Mouse (Mus musculus) embryonic facial prominence, embryonic 12.5 days (tissue): ENCODE measurements at regions not wholly inside any gene's neighbourhood (a gene's known extent, or its start where the extent isn't known, plus 50 kb on each side); places are given as distances from the start of the nearest gene placed in this dataset.

Experiments
- ATAC-seq: fragments of 200-750 bp; cut with Nextera tagmentation; 2 replicates; pipeline ENCODE4 v1.8.0; 2017; ENCODE audit not compliant: insufficient number of reproducible peaks, insufficient read depth, low FRiP score, low TSS enrichment
- H3K27ac ChIP-seq: fragments of 300-500 bp; sonication (generic); 2 replicates; pipeline ENCODE4 v1.5.1; 2016; ENCODE audit warnings: mild to moderate bottlenecking
- H3K27me3 ChIP-seq: fragments of 300-500 bp; sonication (generic); 2 replicates; pipeline ENCODE4 v1.6.1; 2016; ENCODE audit warnings: mild to moderate bottlenecking, moderate library complexity
- H3K36me3 ChIP-seq: fragments of 300-500 bp; sonication (generic); 2 replicates; pipeline ENCODE4 v1.6.1; 2016; ENCODE audit warnings: mild to moderate bottlenecking
- H3K4me1 ChIP-seq: fragments of 300-500 bp; sonication (generic); 2 replicates; pipeline ENCODE4 v1.6.1; 2016
- H3K4me2 ChIP-seq: fragments of 300-500 bp; sonication (generic); replicated peaks from 2 replicates; pipeline ENCODE4 v1.6.1; 2016; ENCODE audit warnings: mild to moderate bottlenecking, moderate library complexity
- H3K4me3 ChIP-seq: fragments of 300-500 bp; sonication (generic); 2 replicates; pipeline ENCODE4 v1.5.1; 2016; ENCODE audit warnings: mild to moderate bottlenecking
- H3K9ac ChIP-seq: fragments of 300-500 bp; sonication (generic); 2 replicates; pipeline ENCODE4 v1.6.1; 2016; ENCODE audit warnings: mild to moderate bottlenecking, moderate library complexity
- H3K9me3 ChIP-seq: fragments of 300-500 bp; sonication (generic); 2 replicates; pipeline ENCODE4 v1.6.1; 2016; ENCODE audit warnings: mild to moderate bottlenecking, moderate library complexity
- WGBS: fragments of 180-500 bp; shearing (Covaris S2); methylation state at CpG from one replicate; pipeline ENCODE4 v1.1.7; 2016; 5-methylcytosine and 5-hydroxymethylcytosine counted together

DNA sequence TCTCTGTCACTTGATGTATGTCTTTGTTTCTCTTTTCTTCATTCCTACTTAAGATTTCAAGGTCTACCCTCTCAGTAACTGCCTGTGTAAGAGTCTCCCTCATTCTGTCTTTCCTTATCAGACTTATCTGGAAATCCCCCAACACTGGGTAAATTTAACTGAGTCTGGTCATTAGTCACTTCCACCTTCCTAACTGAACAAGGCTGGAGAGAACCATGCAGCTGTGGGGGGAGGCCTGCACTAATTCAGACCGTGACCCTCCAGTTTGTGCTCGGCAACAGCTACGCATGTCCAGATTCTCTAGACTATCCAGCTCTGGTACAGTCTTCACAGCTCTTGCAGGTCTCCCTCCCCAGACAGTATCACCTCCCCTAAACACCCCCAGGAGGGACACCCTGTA lies 103.3 kb downstream of the Prox1 start:
- Histone ChIP-seq H3K27me3 (no peaks in the 10 kb centered on the region), H3K4me1 (no peaks in the 10 kb centered on the region), H3K9me3 (no peaks in the 10 kb centered on the region), H3K27ac (no peak overlapping the region), H3K4me2 (no peak overlapping the region), H3K9ac (no peak overlapping the region), H3K36me3 (no peaks in the 10 kb centered on the region), H3K4me3 (no peak overlapping the region)
- WGBS, result 56% methylated on average over 3 of the region's 3 CpGs
- ATAC-seq, result no peak

DNA sequence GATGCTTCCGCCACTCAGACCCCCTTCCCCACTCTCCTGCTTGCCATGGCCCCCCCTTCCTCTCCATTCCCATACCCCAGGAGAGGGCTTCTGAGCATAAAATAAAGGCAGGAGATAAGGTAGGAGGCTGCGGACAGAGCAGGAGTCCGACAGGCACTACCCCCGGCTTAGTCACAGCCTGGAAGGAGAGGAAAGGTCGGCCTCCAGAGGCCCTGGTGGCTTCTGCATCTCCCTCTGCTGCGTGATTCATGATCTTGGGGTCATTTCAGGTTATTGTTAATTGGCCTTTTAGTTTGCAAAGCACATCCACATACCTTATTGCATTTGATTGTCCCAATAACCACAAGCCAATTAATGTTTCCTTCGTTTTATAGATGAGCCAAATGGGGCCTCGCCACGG lies 104.1 kb downstream of the Prox1 start:
- no peak overlapping the region for H3K27ac ChIP-seq
- WGBS, result 69% methylated on average over 9 of the region's 9 CpGs
- no peak for ATAC-seq

DNA sequence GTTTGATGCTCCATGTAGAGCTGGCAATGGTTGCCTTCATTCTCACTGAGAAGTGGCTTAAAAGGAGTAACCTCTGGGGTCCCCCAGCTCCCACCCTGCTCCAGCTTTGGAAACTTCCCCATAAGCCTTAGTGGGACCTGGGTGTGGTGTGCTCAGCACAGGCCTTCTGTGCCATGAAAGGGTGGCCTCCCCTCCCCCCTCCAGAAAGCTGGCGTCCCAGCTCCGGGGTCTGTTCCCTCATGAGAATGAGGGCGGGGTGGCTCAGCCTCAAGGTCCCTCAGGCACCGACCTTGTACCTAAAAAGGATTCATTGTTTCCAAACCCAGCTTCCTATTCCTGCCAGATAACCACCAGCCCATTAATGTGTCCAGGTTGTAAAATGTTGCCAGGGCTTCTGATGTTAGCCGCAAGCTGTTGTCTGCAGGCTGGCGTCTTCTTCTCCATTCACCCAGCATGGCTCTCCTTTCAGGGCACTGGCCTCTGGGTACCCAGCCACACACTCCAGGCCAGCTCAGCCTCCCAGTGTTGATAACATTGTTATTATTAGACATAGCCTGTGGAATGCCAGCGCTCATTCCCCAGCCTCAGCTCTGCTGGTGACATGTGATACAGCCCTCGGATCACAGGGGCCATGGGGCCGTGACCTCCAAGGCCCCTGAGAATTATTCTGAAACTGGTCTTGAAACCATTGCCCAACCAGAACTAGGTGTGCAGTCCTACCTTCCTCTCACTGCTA lies 108.8 kb downstream of the Prox1 start:
- no peaks in the 10 kb centered on the region for H3K9me3 ChIP-seq
- no peaks in the 10 kb centered on the region for H3K4me1 ChIP-seq
- no peak overlapping the region for H3K4me3 ChIP-seq
- H3K4me2 ChIP-seq, result no peak overlapping the region
- 20% methylated on average over 9 of the region's 9 CpGs for WGBS
- H3K27me3 ChIP-seq, result no peaks in the 10 kb centered on the region
- no peak overlapping the region for H3K9ac ChIP-seq
- no peak overlapping the region for H3K27ac ChIP-seq
- no peak for ATAC-seq
- no peaks in the 10 kb centered on the region for H3K36me3 ChIP-seq

More for the DNA sequence above, 104.1 kb downstream of the Prox1 start:
- Histone ChIP-seq H3K9ac (no peak overlapping the region), H3K4me3 (no peak overlapping the region), H3K9me3 (no peaks in the 10 kb centered on the region), H3K4me2 (no peak overlapping the region), H3K4me1 (no peaks in the 10 kb centered on the region), H3K27me3 (no peaks in the 10 kb centered on the region), H3K36me3 (no peaks in the 10 kb centered on the region)

DNA sequence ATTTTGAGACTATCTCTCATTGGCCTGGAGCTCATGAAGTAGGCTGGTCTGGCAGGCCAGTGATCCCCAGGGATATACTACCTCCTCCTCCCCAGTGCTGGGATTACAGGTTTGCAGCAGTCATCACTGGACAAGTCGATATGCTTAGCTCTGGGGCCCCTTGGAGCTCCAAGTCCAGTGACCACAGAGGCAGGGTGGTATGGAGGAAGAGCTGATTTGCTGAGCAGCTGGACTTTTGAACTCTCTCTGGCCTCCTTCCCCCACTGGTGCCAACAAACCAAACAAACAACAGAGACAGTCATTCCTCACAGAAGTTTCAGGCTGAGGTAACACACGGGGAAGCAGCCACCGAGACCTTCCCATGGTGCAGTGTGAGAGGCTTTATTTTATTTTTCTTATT lies 111.5 kb downstream of the Prox1 start:
- WGBS, result 58% methylated on average over 3 of the region's 3 CpGs
- Histone ChIP-seq H3K36me3 (no peaks in the 10 kb centered on the region), H3K9me3 (no peaks in the 10 kb centered on the region), H3K4me2 (no peak overlapping the region), H3K27ac (no peak overlapping the region), H3K4me1 (no peaks in the 10 kb centered on the region), H3K9ac (no peak overlapping the region), H3K4me3 (no peak overlapping the region), H3K27me3 (no peaks in the 10 kb centered on the region)
- no peak for ATAC-seq

DNA sequence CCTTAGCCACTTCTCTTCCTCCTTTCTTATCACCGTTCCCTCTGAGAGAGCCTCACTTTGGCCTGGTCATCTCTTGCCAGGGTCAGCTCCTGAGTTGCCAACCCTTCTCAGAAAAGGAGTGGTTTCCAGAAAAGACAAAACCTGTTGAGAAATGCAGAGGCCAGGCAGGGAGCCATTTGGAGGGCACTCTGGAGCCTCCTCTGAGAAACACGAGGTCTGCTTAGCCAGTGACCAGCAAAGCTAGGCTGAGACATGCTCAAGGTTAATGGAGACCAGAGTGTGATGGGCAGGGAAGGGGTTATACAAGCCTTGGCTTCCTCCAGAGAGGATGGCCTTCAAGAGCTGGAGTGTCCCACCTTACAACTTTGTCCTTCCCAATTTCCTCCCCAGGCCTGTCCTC lies 113.6 kb downstream of the Prox1 start:
- no peak overlapping the region for H3K9ac ChIP-seq
- H3K36me3 ChIP-seq, result no peaks in the 10 kb centered on the region
- no peaks in the 10 kb centered on the region for H3K4me1 ChIP-seq
- 79% methylated on average over 2 of the region's 2 CpGs for WGBS
- H3K4me2 ChIP-seq, result no peak overlapping the region
- no peak overlapping the region for H3K27ac ChIP-seq
- no peak for ATAC-seq
- H3K27me3 ChIP-seq, result no peaks in the 10 kb centered on the region
- H3K4me3 ChIP-seq, result no peak overlapping the region
- H3K9me3 ChIP-seq, result no peaks in the 10 kb centered on the region

DNA sequence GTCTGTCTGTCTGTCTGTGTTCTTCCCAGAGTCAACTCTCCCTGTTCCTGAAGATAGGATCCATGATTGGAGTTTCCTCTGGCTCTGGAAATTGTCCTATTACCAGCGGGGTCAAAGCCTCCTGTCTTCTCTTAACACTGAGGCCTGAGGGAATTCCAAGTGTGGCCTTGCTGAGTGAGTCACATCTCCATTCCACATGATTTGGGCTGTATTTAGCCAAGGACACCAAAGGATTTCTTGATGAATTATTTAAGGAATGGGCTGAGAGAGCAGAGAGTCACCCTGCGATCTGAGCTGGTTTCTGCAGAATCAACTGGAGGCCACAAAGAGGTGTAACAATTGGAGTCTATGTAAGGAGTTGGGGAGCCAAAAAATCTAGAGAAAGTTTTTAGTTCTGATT lies 118.6 kb downstream of the Prox1 start:
- 0 out of 2 replicates have a peak, but pooled peaks cover 3% of the 10 kb centered on the region for H3K9me3 ChIP-seq
- no peak overlapping the region for H3K4me2 ChIP-seq
- no peak for ATAC-seq
- no peak overlapping the region for H3K4me3 ChIP-seq
- H3K27ac ChIP-seq, result no peak overlapping the region
- H3K9ac ChIP-seq, result no peak overlapping the region
- 88% methylated on average over 2 of the region's 2 CpGs for WGBS
- H3K4me1 ChIP-seq, result no peaks in the 10 kb centered on the region
- no peaks in the 10 kb centered on the region for H3K36me3 ChIP-seq
- no peaks in the 10 kb centered on the region for H3K27me3 ChIP-seq

DNA sequence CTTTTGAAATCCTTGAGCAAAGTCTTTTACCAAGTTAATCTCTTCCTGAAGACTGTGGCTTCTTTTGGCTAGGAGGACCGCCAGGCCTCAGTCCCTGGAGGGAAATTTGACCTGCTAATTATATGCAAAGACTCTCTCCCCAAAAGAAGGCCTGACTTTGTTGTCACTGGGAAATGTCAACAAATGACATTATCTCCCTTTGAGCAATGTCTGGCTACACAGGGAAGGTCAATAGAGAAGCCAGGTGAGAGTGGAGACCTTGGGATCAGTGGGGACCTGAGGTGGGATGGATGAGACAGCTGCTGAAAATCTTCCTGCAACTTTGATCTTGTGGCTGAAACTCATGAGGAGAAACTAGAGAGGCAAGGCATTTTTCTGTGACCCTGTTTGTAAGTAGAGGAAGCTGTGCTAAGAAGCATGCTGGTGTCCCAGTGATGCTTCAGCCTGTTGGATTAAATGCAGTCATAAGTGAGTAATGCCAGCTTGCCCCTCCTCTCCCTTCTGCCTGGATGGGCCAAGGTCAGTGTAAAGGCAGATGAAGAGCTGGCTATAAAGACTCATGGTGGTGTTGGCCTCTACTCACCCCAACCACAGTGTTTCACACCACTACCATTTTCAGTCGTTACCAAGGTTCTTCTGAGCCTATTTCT lies 121.9 kb downstream of the Prox1 start:
- Histone ChIP-seq H3K4me2 (no peak overlapping the region), H3K9ac (no peak overlapping the region), H3K27me3 (no peaks in the 10 kb centered on the region), H3K9me3 (0 out of 2 replicates have a peak, but pooled peaks cover 3% of the 10 kb centered on the region), H3K4me3 (no peak overlapping the region), H3K27ac (no peak overlapping the region), H3K4me1 (no peaks in the 10 kb centered on the region), H3K36me3 (no peaks in the 10 kb centered on the region)
- 39% methylated on average over 2 of the region's 2 CpGs for WGBS
- no peak for ATAC-seq

DNA sequence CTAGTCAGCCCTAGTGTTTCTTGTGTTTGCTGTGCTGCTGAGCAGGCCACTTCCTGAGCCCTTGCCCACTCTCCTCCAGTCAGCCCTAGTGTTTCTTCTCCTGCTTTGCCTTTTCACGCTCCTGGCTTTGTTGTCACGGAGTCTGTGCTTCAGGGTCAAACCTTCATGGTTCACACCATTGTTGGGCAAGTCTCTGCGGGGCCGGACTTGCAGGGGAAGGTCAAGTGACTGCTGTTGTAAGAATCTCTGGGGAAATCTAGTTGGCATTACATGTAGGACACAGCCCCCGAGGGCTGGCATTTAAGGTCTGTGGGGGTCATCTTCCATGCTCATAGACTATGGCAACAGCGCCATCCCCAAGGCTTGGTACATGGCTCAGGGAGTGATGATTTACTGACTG lies 123.3 kb downstream of the Prox1 start:
- Histone ChIP-seq H3K4me2 (no peak overlapping the region), H3K27ac (no peak overlapping the region), H3K4me3 (no peak overlapping the region), H3K4me1 (no peaks in the 10 kb centered on the region), H3K9me3 (0 out of 2 replicates have a peak, but pooled peaks cover 3% of the 10 kb centered on the region), H3K36me3 (no peaks in the 10 kb centered on the region), H3K27me3 (0 out of 2 replicates have a peak, but pooled peaks cover 3% of the 10 kb centered on the region), H3K9ac (no peak overlapping the region)
- WGBS, result 66% methylated on average over 6 of the region's 6 CpGs
- ATAC-seq, result no peak

DNA sequence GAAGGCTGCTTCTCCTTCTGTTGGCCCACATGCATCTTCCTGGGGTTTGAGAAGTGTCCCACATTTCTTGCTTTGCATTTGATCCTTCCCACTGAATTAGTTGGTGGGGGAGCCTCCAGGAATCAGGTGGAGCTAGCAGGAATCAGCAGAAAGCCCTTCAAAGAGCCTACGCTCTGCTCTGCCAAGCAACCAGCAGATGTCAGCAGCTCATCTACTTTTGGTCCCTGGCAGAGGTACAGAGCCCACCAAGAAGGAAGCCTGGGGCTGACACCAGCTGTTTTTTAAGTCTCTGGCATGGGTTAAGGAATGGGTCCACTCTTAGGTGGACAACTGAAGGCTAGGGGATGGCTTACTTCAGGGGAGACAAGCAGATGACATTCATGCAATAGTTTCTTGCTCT lies 123.6 kb upstream of the Smyd2 start:
- H3K4me1 ChIP-seq, result no peaks in the 10 kb centered on the region
- H3K9me3 ChIP-seq, result 0 out of 2 replicates have a peak, but pooled peaks cover 3% of the 10 kb centered on the region
- WGBS, result 24% methylated on average over 1 of the region's 1 CpGs
- no peak overlapping the region for H3K4me3 ChIP-seq
- 0 out of 2 replicates have a peak, but pooled peaks cover 3% of the 10 kb centered on the region for H3K27me3 ChIP-seq
- no peak overlapping the region for H3K27ac ChIP-seq
- H3K4me2 ChIP-seq, result no peak overlapping the region
- H3K36me3 ChIP-seq, result no peaks in the 10 kb centered on the region
- H3K9ac ChIP-seq, result no peak overlapping the region
- no peak for ATAC-seq

DNA sequence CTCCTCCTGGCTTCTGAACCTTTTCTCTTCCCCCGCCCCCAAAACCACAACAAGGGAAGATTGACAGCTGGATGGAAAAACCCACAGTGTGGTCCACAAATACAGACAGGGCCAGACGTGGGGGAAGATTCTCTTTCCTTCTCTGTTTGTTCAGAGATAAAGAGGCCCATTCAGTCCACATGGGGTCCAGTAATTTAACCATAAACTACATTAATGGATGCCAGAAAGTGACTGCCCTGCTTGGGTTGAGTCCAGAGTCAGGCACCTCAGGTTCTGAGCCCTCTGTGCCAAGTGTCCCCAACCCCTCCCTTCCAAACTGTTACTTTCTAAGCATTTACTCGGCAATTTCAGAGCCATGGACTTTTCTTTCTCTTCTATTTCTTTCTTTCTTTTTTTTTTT lies 121.9 kb upstream of the Smyd2 start:
- ATAC-seq, result no peak
- no peak overlapping the region for H3K9ac ChIP-seq
- 0 out of 2 replicates have a peak, but pooled peaks cover 3% of the 10 kb centered on the region for H3K27me3 ChIP-seq
- H3K9me3 ChIP-seq, result no peaks in the 10 kb centered on the region
- WGBS, result 33% methylated on average over 3 of the region's 3 CpGs
- H3K36me3 ChIP-seq, result no peaks in the 10 kb centered on the region
- no peaks in the 10 kb centered on the region for H3K4me1 ChIP-seq
- no peak overlapping the region for H3K4me2 ChIP-seq
- H3K4me3 ChIP-seq, result no peak overlapping the region
- H3K27ac ChIP-seq, result no peak overlapping the region

DNA sequence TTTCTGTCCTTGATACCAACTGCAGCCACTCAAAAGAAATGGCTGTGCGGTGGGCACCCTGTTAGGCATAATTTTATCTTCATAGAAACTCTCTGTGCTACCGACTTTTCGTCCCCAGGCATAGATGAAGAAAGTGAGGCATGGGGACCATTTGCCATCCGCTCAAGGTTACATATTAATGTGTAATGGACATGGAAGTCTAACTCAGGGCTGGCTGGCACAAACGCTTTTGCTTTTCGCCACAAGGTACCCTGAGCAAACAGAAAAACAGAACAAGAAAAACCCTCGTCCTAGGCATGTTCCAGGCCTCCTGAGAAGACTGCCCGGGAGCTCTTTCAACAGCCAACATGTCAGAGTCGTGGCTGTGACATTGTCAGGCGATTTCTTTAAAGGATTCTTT lies 121.0 kb upstream of the Smyd2 start:
- Histone ChIP-seq H3K36me3 (no peaks in the 10 kb centered on the region), H3K4me3 (no peak overlapping the region)
- WGBS, result 86% methylated on average over 10 of the region's 10 CpGs

DNA sequence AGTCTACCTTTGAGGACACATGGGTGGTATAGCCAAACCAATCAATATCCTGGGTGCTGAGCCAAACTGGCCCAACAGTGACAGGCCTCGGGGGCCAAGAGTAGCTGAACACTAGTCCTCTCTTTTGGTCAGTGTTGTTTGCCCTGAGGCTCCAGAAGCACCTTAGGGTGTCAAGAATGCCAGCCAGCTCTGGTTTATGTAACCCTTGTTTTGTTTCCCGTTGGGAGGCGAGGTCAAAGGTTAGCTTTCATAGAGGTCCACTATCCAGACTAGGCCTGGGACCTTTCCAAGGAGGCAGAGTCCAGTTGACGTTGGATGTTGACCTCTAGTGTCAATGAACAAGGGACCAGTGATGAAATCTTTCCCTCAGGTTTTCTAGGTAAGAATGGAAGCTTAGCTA lies 120.0 kb upstream of the Smyd2 start:
- no peaks in the 10 kb centered on the region for H3K36me3 ChIP-seq
- ATAC-seq, result no peak
- H3K4me1 ChIP-seq, result no peaks in the 10 kb centered on the region
- 62% methylated on average over 4 of the region's 4 CpGs for WGBS
- no peaks in the 10 kb centered on the region for H3K9me3 ChIP-seq
- no peak overlapping the region for H3K4me3 ChIP-seq
- 0 out of 2 replicates have a peak, but pooled peaks cover 3% of the 10 kb centered on the region for H3K27me3 ChIP-seq
- H3K9ac ChIP-seq, result no peak overlapping the region
- H3K27ac ChIP-seq, result no peak overlapping the region
- no peak overlapping the region for H3K4me2 ChIP-seq

More for the DNA sequence above, 121.0 kb upstream of the Smyd2 start:
- Histone ChIP-seq H3K9me3 (no peaks in the 10 kb centered on the region), H3K9ac (no peak overlapping the region), H3K4me2 (no peak overlapping the region), H3K27me3 (0 out of 2 replicates have a peak, but pooled peaks cover 3% of the 10 kb centered on the region), H3K27ac (no peak overlapping the region), H3K4me1 (no peaks in the 10 kb centered on the region)
- ATAC-seq, result no peak
